Mouse (Mus musculus) neural tube, embryonic 10.5 days (tissue): Measurements from ENCODE around the gene Hmgn2.
"Not testable (repeated sequence)": the region's sequence is repeated elsewhere in the genome, so short reads cannot be mapped to it uniquely, and the experiment has no call there.

Source experiments
- DNase-seq: peaks from one replicate; pipeline ENCODE4 v3.0.0-alpha.2; 2017; ENCODE audit warnings: low spot score; ENCODE audit errors: extremely low spot score

Gene Hmgn2

DNA sequence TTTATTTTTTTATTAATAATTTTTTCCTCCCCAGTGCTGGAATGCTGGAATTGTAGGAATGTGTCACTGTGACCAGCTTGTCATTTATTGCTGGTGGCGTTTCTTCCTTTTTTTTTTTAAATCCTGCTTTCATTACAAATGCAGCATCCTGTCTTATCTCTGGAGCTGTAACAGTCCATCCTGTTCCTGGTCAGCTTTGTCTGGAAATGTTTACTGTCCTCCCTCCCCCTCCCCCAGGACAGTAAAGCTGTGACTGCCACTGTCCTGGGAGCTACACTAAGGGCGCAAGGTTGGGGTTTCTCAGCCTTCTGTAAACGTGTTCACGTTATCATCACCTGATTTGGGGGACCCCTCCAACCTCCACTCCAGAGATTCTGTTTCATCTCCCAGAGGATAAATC lies 43.2 kb downstream of the Hmgn2 start:
- no peak for DNase-seq

GRCm38 (mm10) chr4:133923743-133924142 lies 44.7 kb downstream of the Hmgn2 start:
- no peak for DNase-seq

GRCm38 (mm10) chr4:133918093-133918825 lies 50.2 kb downstream of the Hmgn2 start:
- not testable (repeated sequence) for DNase-seq
